Mouse (Mus musculus) brain, embryonic 14.5 days (tissue): ENCODE measurements around the gene Hsf4.

Experiments
- CTCF ChIP-seq: fragments of 200-500 bp; IDR thresholded peaks from 2 replicates; pipeline ENCODE4 v1.5.1; 2012; ENCODE audit warnings: inconsistent platforms, mild to moderate bottlenecking, moderate library complexity, borderline replicate concordance; ENCODE audit not compliant: insufficient read depth, insufficient read length; ENCODE audit errors: extremely low read depth
- POLR2A ChIP-seq: fragments of 200-500 bp; IDR thresholded peaks from 2 replicates; pipeline ENCODE4 v1.6.1; 2012; ENCODE audit warnings: mild to moderate bottlenecking, inconsistent platforms, borderline replicate concordance; ENCODE audit not compliant: poor library complexity, insufficient read depth, insufficient read length, severe bottlenecking; ENCODE audit errors: extremely low read depth

- TF ChIP-seq CTCF (no peak), POLR2A (no peak)
Observed at GRCm38 (mm10) chr8:105310118-105310517, 40.5 kb downstream of the Hsf4 start.
